Mouse (Mus musculus): Measurements from ENCODE around the gene Hmg20b.

- TF ChIP-seq CTCF (IDR thresholded peaks at IDR 0.05; ENCODE audit: control insufficient read depth, insufficient read depth, insufficient read length) = no peak
- TF ChIP-seq USF1 (IDR thresholded peaks at IDR 0.05; ENCODE audit: low read depth) = no peak
- no peak for TF ChIP-seq MYOD1 (IDR thresholded peaks at IDR 0.05; ENCODE audit: control insufficient read depth, insufficient read length, low read depth)
- TF ChIP-seq MAX (IDR thresholded peaks at IDR 0.05) = no peak
These were observed 5.7 kb downstream of the Hmg20b start for GRCm38 (mm10) chr10:81344421-81345161.
